Mouse (Mus musculus) embryonic facial prominence, embryonic 11.5 days (tissue): ENCODE measurements around the gene Sirt3. TPM values are rescaled to one million over a fixed set of nuclear protein-coding genes. Genes with fewer than 3 reads are reported as not detected.

Source experiments
- ATAC-seq: fragments of 200-750 bp; cut with Nextera tagmentation; replicated peaks from 2 replicates; pipeline ENCODE4 v1.8.0; 2017; ENCODE audit warnings: low read depth; ENCODE audit not compliant: insufficient number of reproducible peaks, low FRiP score, low TSS enrichment
- DNase-seq: peaks from one replicate; pipeline ENCODE4 v3.0.0-alpha.2; 2015; ENCODE audit warnings: low spot score
- H3K27ac ChIP-seq: fragments of 300-500 bp; sonication (generic); replicated peaks from 2 replicates; pipeline ENCODE4 v1.5.1; 2014; ENCODE audit warnings: mild to moderate bottlenecking, low read depth, low read length, control low read depth
- H3K27me3 ChIP-seq: fragments of 300-500 bp; sonication (generic); 2 replicates; pipeline ENCODE4 v1.6.1; 2014; ENCODE audit warnings: mild to moderate bottlenecking, low read length, moderate library complexity, mixed read lengths; ENCODE audit not compliant: control insufficient read depth, insufficient read depth
- H3K36me3 ChIP-seq: fragments of 300-500 bp; sonication (generic); replicated peaks from 2 replicates; pipeline ENCODE4 v1.6.1; 2014; ENCODE audit warnings: low read depth, mild to moderate bottlenecking, low read length, moderate library complexity, mixed read lengths; ENCODE audit not compliant: control insufficient read depth, insufficient read depth
- H3K4me1 ChIP-seq: fragments of 300-500 bp; sonication (generic); 2 replicates; pipeline ENCODE4 v1.6.1; 2014; ENCODE audit warnings: low read length, mixed read lengths; ENCODE audit not compliant: control insufficient read depth, insufficient read depth
- H3K4me2 ChIP-seq: fragments of 300-500 bp; sonication (generic); 2 replicates; pipeline ENCODE4 v1.6.1; 2014; ENCODE audit warnings: low read depth, mild to moderate bottlenecking, control low read depth, low read length, moderate library complexity
- H3K4me3 ChIP-seq: fragments of 300-500 bp; sonication (generic); 2 replicates; pipeline ENCODE4 v1.5.1; 2014; ENCODE audit warnings: low read depth, low read length, control low read depth
- H3K9ac ChIP-seq: fragments of 300-500 bp; sonication (generic); replicated peaks from 2 replicates; pipeline ENCODE4 v1.6.1; 2014; ENCODE audit warnings: mild to moderate bottlenecking, control low read depth, low read length
- H3K9me3 ChIP-seq: fragments of 300-500 bp; sonication (generic); replicated peaks from 2 replicates; pipeline ENCODE4 v1.6.1; 2016; ENCODE audit warnings: mild to moderate bottlenecking, low read length, inconsistent platforms, mixed read lengths; ENCODE audit not compliant: control insufficient read depth
- WGBS: fragments of 180-500 bp; shearing (Covaris S2); extraction: QIAGEN DNeasy Blood & Tissue Kit; methylation state at CpG from one replicate; pipeline ENCODE4 v1.1.7; 2014; 5-methylcytosine and 5-hydroxymethylcytosine counted together
- polyA plus RNA-seq: library from polyadenylated mRNA; unstranded; fragments of >200 nt; fragmentation: Nextera tagmentation; extraction: Ambion mirVana; gene quantifications from 2 replicates; pipeline ENCODE4 v1.2.1, GENCODE M21; 2014

Gene Sirt3
- polyA plus RNA-seq, 1 experiment from 2014 or later, result 17.1 TPM

DNA sequence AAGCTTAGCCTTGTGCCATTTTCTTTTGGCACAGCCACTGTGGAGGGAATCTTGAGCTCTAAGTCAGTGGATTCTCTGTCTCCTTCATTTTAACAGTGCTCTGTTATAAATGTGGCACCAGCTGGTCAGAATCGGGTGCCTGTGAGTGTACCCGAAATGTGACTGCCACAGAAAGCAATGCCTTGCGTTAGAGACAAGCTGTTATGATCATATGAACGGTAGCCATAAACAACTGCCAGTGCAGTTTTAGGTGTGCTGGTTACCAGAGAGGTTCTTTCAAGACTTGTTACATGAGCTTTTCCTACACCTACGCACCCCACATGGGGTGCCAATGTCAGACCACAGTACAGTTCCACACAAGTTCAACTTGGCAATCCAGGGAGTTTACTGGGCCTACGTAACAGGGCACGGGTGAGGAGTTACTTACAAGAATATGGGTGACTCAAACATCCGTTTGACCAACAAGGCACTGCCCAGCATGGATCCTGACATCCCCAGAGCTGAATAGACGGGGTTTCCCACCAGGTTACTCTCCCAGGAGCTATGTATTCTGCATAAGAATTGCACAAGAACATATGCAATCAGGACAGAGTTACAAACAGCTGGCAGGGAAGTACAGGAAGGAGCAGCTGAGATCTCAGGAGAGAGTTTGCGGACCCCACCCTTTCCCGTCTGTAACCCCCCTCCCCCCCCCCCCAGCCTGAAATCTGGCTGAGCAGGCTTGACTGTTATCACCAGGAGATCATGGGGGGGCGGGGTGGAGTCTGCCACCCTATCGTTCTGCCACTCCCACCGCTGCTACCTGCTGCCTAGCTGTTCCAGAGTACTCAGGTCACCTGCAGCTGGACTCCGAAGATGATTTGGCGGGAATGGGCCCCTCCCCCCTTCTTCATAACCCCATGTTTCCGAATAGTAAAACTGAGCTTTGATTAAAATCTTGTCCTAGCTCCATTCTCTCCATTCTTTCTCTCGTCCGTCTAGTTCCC, 41.1 kb downstream of the Sirt3 start:
- no peak for DNase-seq

DNA sequence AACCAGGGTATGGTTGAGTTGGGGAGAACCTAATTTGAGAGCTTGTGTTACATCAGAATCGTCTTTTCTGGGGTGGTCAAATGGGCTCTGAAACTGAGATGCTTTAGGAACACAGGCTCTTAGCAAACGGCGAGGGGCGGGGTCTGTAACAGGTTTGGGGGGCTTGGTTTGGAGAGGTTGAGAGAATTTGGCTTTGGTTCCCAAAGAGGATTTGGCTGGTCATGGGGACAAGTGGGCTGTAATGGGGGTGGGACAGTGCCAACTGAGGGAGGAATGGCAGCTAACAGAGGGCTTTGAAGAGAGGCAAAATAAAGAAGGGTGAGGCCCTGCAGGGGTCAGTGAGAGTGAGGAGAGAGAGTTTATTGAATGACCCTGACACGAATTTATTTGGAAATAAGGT, 42.6 kb downstream of the Sirt3 start:
- Histone ChIP-seq H3K4me1 (no peaks in the 10 kb centered on the region), H3K27ac (no peak overlapping the region), H3K36me3 (no peaks in the 10 kb centered on the region), H3K9ac (no peak overlapping the region), H3K4me3 (no peak overlapping the region), H3K4me2 (no peak overlapping the region), H3K9me3 (no peaks in the 10 kb centered on the region), H3K27me3 (0 out of 2 replicates have a peak, but pooled peaks cover 2% of the 10 kb centered on the region)
- DNase-seq (no peak), ATAC-seq (no peak)
- WGBS, result 59% methylated on average over 5 of the region's 5 CpGs

More for the DNA sequence above, 41.1 kb downstream of the Sirt3 start:
- H3K9me3 ChIP-seq, result no peaks in the 10 kb centered on the region
- no peak overlapping the region for H3K4me2 ChIP-seq
- H3K9ac ChIP-seq, result no peak overlapping the region
- no peak overlapping the region for H3K27ac ChIP-seq
- 0 out of 2 replicates have a peak, but pooled peaks cover 2% of the 10 kb centered on the region for H3K27me3 ChIP-seq
- no peak overlapping the region for H3K4me3 ChIP-seq
- WGBS, result 40% methylated on average over 18 of the region's 19 CpGs
- H3K36me3 ChIP-seq, result no peaks in the 10 kb centered on the region
- ATAC-seq, result no peak
- H3K4me1 ChIP-seq, result no peaks in the 10 kb centered on the region

DNA sequence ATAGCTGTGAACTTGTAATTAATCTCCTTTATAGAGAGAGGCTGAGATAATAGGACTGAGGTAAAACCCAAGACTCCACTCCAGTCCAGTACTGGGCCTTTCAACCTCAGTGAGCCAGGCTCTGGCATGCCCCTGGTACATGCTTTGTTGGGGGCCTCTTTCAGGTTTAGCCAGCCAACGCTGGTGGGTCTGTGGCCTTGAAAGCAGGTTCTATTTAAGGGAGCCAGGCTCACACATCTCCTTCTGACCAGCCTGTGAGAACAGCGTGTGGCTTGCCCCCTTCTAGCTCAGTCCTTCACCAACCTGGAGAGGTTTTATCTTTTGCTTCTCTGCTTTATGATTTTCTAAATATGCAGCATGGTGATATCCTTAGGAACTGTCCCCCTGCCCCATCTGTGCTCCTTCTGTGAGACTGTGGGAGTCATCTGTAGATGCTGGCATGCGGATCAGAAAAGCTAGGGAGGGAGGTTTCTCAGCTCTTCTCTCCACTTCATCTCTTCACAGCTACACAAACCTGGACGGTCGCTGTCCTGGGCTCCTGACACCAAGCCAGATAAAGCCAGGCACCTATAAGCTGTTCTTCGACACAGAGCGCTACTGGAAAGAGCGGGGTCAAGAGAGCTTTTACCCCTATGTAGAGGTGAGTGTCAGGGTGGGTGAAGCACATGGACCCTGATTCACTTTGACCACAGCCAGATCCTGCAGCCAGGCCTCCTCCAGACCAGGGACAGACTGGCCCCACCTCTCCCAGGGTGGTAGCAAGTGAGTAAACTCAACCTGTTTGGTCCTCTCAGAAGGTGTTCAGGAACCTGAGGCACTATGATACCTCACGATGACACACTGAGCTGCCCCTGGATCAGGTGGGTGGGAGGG, 45.6 kb downstream of the Sirt3 start:
- no peak overlapping the region for H3K4me3 ChIP-seq
- ATAC-seq (no peak), DNase-seq (no peak)
- no peak overlapping the region for H3K27ac ChIP-seq
- 87% methylated on average over 9 of the region's 9 CpGs for WGBS
- no peaks in the 10 kb centered on the region for H3K4me1 ChIP-seq
- H3K36me3 ChIP-seq, result no peaks in the 10 kb centered on the region
- H3K9me3 ChIP-seq, result no peaks in the 10 kb centered on the region
- no peak overlapping the region for H3K9ac ChIP-seq
- no peak overlapping the region for H3K4me2 ChIP-seq
- 0 out of 2 replicates have a peak, but pooled peaks cover 2% of the 10 kb centered on the region for H3K27me3 ChIP-seq

DNA sequence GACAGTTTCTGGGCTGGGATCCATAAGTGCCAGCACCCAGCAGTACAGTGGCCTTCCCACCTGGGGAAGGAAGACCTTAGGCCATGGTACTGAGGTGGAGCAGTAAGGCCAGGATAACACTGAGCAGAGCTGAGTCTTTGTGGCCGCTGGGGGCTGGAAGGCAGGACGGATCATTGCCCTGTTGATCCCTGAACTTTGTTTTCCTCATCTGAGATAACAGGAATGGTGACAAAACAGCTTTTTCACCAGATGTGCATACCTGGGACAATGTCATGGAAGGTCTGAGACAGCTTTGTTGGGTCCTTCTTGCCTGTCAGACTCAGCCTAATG, 46.4 kb downstream of the Sirt3 start:
- ATAC-seq, result no peak
- Histone ChIP-seq H3K4me1 (no peaks in the 10 kb centered on the region), H3K9ac (no peak overlapping the region), H3K4me2 (no peak overlapping the region), H3K9me3 (no peaks in the 10 kb centered on the region), H3K36me3 (no peaks in the 10 kb centered on the region), H3K4me3 (no peak overlapping the region), H3K27ac (no peak overlapping the region), H3K27me3 (no peaks in the 10 kb centered on the region)
- no peak for DNase-seq
- WGBS, result 75% methylated on average over 2 of the region's 2 CpGs

DNA sequence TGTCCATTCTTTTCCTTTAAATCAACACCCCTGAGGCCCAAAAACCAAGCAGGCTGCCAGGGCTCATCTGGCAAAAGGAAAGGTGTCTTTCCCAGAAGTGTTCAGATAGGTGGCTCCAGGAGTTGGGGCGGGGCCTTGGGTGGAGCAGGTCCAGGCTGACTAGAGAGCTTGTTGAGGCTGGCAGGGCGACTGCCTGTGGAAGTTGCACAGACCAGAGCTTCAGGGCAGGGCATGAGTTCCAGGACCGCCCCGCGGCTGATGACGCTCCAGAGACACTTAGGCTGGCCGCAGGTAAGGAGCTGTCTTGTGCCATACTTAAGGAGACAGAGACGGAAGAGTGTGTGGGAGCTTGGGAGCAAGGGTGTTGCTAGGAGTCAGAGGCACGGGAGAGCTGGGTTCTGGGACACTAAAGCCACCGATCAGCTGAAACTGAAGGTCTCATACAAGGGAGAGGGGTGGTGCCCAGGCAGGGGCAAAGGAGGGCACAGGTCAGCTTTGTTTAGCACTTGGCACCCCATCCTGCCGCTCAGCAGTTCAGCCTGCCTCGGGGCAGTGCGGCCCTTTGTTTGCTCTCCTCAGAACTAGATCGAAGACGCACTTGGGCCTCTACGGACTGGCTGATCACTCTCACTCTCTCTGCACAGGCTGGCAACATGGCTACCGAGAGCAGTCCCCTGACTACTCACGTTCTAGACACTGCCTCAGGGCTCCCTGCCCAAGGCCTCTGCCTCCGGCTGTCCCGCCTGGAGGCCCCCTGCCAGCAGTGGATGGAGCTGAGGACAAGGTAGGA, 46.9 kb downstream of the Sirt3 start, which contains the start of gene Urah:
TSS of gene Urah (plus strand) at position 51 of the 790 bp plus-strand sequence.
- no peaks in the 10 kb centered on the region for H3K4me1 ChIP-seq
- WGBS, result 40% methylated on average over 20 of the region's 20 CpGs
- DNase-seq (peak; percentile 8), ATAC-seq (no peak; the same call in 1 of the 2 replicates)
- H3K4me2 ChIP-seq, result no peak within 1 kb of the TSS
- no peak within 1 kb of the TSS for H3K9ac ChIP-seq
- H3K36me3 ChIP-seq, result no peaks in the 10 kb centered on the region
- no peaks in the 10 kb centered on the region for H3K27me3 ChIP-seq
- H3K9me3 ChIP-seq, result no peaks in the 10 kb centered on the region
- no peak within 1 kb of the TSS for H3K4me3 ChIP-seq
- no peak within 1 kb of the TSS for H3K27ac ChIP-seq

DNA sequence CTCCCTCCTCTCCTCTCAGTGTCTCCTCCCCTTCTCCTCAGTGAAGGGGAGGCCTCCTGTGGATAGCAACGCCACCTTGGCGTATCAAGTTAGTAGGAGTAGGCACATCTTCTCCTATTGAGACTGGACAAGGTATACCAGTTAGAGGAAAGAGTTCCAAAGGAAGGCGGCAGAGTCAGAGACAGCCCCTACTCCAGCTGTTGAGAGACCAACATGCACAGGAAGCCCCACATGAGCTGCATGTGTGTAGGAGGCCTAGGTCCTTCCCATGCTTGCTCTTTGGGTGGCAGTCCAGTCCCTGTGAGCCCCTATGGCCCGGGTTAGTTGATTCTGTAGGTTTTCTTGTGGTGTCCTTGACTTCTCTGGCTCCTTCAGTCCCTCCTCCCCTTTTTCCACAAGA, 48.8 kb downstream of the Sirt3 start:
- Histone ChIP-seq H3K27ac (no peak overlapping the region), H3K27me3 (no peaks in the 10 kb centered on the region), H3K9me3 (no peaks in the 10 kb centered on the region), H3K36me3 (no peaks in the 10 kb centered on the region), H3K4me1 (no peaks in the 10 kb centered on the region), H3K4me2 (no peak overlapping the region), H3K4me3 (no peak overlapping the region), H3K9ac (no peak overlapping the region)
- DNase-seq, result no peak
- 86% methylated on average over 4 of the region's 4 CpGs for WGBS
- ATAC-seq, result no peak

DNA sequence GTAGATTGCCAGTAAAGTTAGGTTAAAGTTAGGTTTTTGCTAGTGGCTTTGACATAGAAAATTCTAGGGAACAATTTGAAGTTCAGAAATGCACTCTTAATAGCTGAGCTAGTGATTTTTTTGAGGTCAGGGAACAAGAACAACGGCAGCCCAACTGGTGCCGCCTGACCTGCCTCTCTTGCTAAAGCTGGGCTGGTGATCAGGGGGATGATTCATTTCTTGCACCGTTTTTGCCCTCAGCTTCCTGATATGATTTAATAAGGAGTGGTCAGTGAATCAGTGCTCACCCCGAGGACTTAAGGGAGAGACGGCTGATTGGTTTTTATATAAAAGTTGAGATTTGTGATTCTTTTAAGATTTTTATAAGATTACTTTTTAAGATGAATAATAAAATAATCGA, 50.7 kb downstream of the Sirt3 start:
- H3K4me2 ChIP-seq, result no peak overlapping the region
- H3K27ac ChIP-seq, result no peak overlapping the region
- H3K9ac ChIP-seq, result no peak overlapping the region
- ATAC-seq (no peak), DNase-seq (no peak)
- H3K9me3 ChIP-seq, result no peaks in the 10 kb centered on the region
- H3K4me3 ChIP-seq, result no peak overlapping the region
- 69% methylated on average over 6 of the region's 6 CpGs for whole genome bisulfite sequencing
- H3K27me3 ChIP-seq, result no peaks in the 10 kb centered on the region
- H3K36me3 ChIP-seq, result no peaks in the 10 kb centered on the region
- no peaks in the 10 kb centered on the region for H3K4me1 ChIP-seq
